Mouse (Mus musculus) adrenal gland, adult 10 weeks (tissue): ENCODE results near the gene Vac14. TPM values are rescaled to one million over a fixed set of nuclear protein-coding genes. Genes with fewer than 3 reads are reported as not detected.

Experiments used
- polyA plus RNA-seq: library from polyadenylated mRNA; stranded (reverse); fragments of 350-450 nt; fragmentation: Illumina TruSeq; extraction: RNeasy Lipid Tissue Mini Kit (QIAGEN cat#74804); gene quantifications from one replicate; pipeline ENCODE4 v1.2.3, GENCODE M21; 2014; ENCODE audit warnings: low read depth, low replicate concordance

Vac14 gene
- 3.5 TPM for polyA plus RNA-seq

DNA sequence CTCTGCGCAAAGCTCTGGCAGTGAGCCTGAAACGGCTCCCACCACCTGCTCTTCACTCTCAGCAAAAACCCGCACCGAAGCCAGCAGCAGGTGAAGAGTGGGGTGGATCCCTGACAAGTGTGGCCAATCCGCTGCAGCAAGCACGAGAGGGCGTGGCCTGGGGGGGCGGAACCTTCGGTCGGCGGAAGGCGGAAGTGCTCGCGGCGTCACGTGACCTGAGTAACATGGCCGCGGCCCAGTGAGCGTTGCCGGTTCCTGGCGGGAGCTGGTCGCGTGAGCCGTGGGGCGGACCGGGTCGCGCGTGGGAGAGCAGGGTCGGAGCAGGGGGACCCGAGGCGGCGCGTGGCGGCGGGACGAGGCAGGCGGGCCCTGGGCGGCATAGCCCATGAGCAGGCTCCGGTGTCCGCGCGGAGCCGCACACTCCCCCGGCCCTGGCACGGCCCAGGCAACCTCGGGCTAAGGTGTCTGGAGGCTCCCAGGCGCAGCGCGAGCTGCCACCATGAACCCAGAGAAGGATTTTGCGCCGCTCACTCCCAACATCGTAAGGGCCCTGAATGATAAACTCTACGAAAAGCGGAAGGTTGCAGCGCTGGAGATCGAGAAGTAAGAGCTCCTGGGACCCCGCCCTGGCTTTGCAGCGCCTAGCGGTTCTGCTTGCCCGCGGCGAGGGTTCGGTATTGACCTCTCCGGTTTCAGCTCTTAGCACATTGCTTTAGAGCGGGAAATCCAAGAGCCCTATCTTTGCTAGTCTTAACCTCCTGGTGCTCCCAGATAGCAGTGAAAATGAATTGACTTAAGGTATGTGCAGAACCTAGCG, at the start of gene Vac14:
Gene Vac14 (plus strand): TSS at position 195 of the 817 bp plus-strand sequence.

DNA sequence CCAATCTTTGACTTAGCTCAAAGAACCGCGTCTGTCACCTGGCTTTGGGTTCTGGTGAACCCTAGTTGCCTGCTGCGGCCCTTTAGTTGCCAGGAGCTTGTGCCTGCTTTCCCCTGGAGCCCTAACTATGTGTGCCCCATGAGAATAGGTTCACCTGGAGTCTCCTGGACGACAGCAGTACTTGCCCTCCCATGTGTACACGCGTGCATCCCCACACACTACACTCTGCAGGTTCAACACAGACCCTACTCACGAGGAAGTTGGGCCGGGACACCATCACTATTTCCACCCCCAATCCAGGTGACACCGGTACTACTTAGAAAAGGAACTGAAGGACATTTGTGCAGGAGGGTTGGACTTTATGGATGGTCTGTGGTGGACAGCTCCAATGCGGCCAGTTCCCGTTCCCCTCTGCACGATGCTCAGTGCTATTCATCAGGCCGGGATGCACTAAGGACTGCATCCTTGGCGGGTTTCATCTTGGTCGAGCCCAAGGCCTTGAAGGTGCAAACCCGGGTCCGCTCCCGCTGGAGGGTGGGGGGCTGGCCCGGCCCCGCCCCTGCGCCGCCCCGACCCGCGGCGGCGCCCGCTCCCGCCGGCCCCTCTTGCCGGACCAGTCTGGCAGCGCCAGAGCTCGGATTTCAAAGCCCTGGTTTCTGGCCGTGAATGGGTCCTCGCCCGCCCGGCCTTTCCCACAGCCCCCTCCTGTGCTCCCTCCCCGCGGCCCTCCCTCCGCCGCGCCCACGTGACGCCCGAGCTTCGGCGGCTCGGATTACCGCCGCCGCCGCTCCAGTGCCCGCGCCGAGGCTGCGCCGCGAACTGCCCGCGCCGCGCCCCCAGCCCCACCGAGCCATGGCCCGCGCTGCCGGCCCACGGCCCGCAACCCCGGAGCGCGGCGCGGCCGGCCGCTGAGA, 102.6 kb downstream of the Vac14 start, which contains the start of gene Mtss1l:
Gene Mtss1l (plus strand): TSS at position 792 of the 914 bp plus-strand sequence.

Other genes starting within 250 kb of the Vac14 start
- gene Mtss1l, start 102.9 kb downstream of the Vac14 start, polyA plus RNA-seq = 2.3 TPM
- 1.5 TPM for gene Il34, start 187.3 kb downstream of the Vac14 start, polyA plus RNA-seq
- gene Cog4, start 228.0 kb downstream of the Vac14 start, polyA plus RNA-seq = 18.3 TPM
- gene Sf3b3, start 228.2 kb downstream of the Vac14 start, polyA plus RNA-seq = 47.3 TPM